Mouse (Mus musculus) spleen, embryonic (tissue): ENCODE measurements at regions not wholly inside any gene's neighbourhood (a gene's known extent, or its start where the extent isn't known, plus 50 kb on each side); places are given as distances from the start of the nearest gene placed in this dataset.

Source experiments
- CTCF ChIA-PET: fragments of 350-600 bp; sonication (Branson Sonifier 250); formaldehyde crosslinking; loops from one replicate; lab custom pipeline; 2022; lab: Charles Lee

- CTCF ChIA-PET, result no interaction called here
Observed at GRCm38 (mm10) chr13:5769283-5770260, 91.7 kb upstream of the Klf6 start.

- CTCF ChIA-PET, result no interaction called here
Observed at GRCm38 (mm10) chr13:5773811-5774210, 87.5 kb upstream of the Klf6 start.

GRCm38 (mm10) chr13:5778443-5779171 is 82.7 kb upstream of the Klf6 start:
- CTCF ChIA-PET, result no interaction called here

GRCm38 (mm10) chr13:5779410-5779809 is 81.9 kb upstream of the Klf6 start:
- CTCF ChIA-PET, result no interaction called here

GRCm38 (mm10) chr13:5782540-5782939 is 78.7 kb upstream of the Klf6 start:
- CTCF ChIA-PET, result no interaction called here

- CTCF ChIA-PET, result no interaction called here
Observed at GRCm38 (mm10) chr13:5787114-5787513, 74.2 kb upstream of the Klf6 start.

GRCm38 (mm10) chr13:5789302-5789701 is 72.0 kb upstream of the Klf6 start:
- CTCF ChIA-PET, result no interaction called here

GRCm38 (mm10) chr13:5802079-5802478 is 59.2 kb upstream of the Klf6 start:
- CTCF ChIA-PET, result interaction anchor here (0.6 kb wide), 1 partner anchor 13 kb away, joined by 3 read pairs; no protein-coding TSS in a partner anchor

GRCm38 (mm10) chr13:5802826-5803225 is 58.5 kb upstream of the Klf6 start:
- CTCF ChIA-PET, result no interaction called here

GRCm38 (mm10) chr13:5803540-5804380 is 57.5 kb upstream of the Klf6 start:
- CTCF ChIA-PET, result no interaction called here

- CTCF ChIA-PET, result no interaction called here
Observed at GRCm38 (mm10) chr13:5804381-5804941, 56.8 kb upstream of the Klf6 start.

GRCm38 (mm10) chr13:5808380-5808779 is 52.9 kb upstream of the Klf6 start:
- CTCF ChIA-PET, result no interaction called here
